Comparison of ENCODE assay signal across 20 mouse cellular contexts in the genomic region with DNA sequence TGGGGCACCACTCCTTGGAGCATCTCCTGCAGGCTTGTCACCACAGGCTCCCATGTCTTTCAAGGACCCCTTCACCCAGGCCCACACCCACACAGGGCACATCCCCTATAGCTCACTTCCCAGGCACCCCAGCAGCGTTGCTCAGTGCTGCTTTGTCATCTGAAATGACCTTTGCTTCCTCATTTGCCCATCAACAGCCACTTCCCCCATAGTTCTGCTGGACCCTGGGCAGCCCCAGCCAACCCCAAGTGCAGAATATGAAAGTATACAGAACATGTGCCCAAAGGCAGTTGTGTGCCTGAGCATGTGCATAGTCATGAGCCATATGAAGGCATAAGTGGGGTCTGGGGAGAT.
"Had no signal": no experiment of that assay in that cellular context is flagged by ENCODE, and none has a peak within 500 bp of the region (broad histone marks: within the 10 kb centered on the region; RNA-seq: fewer than 3 reads in every experiment).

No protein-coding gene starts in this region.

- H3K9me3 ChIP-seq: liver, embryonic 12.5 days; midbrain, embryonic 10.5 days; midbrain, embryonic 12.5 days; neural tube, embryonic 13.5 days; neural tube, embryonic 15.5 days; stomach, embryonic 15.5 days had no signal

- H3K27ac ChIP-seq: liver, embryonic 12.5 days; liver, embryonic 14.5 days; midbrain, embryonic 10.5 days; midbrain, embryonic 12.5 days; neural tube, embryonic 13.5 days; neural tube, embryonic 15.5 days; stomach, embryonic 15.5 days had no signal

- H3K36me3 ChIP-seq: liver, embryonic 12.5 days; midbrain, embryonic 10.5 days; midbrain, embryonic 12.5 days; neural tube, embryonic 13.5 days; neural tube, embryonic 15.5 days; stomach, embryonic 15.5 days had no signal

- H3K4me1 ChIP-seq: liver, embryonic 12.5 days; midbrain, embryonic 10.5 days; midbrain, embryonic 12.5 days; neural tube, embryonic 13.5 days; neural tube, embryonic 15.5 days; stomach, embryonic 15.5 days had no signal

- H3K4me2 ChIP-seq: liver, embryonic 12.5 days; lung, embryonic 14.5 days; midbrain, embryonic 12.5 days; neural tube, embryonic 13.5 days; neural tube, embryonic 15.5 days; stomach, embryonic 15.5 days had no signal

- H3K4me3 ChIP-seq: liver, embryonic 12.5 days; midbrain, embryonic 10.5 days; midbrain, embryonic 12.5 days; myocyte; neural tube, embryonic 13.5 days; neural tube, embryonic 15.5 days; stomach, embryonic 15.5 days had no signal

- H3K27me3 ChIP-seq: neural tube, embryonic 15.5 days; stomach, embryonic 15.5 days had no signal

- ATAC-seq: liver, embryonic 12.5 days; midbrain, embryonic 16.5 days had no signal

- DNase-seq: lung, adult 18-20 months; lung, postnatal 14 days; retina, postnatal 1 day; right cerebral cortex, adult 18-20 months; right cerebral cortex, postnatal 25 days; right cerebral cortex, postnatal 4 days; spleen, adult 18-20 months; thymus, adult 18-20 months; thymus, postnatal 14 days; thymus, postnatal 36 days had no signal

- H3K9ac ChIP-seq: liver, embryonic 12.5 days; liver, embryonic 14.5 days; lung, embryonic 14.5 days; midbrain, embryonic 12.5 days; neural tube, embryonic 13.5 days; neural tube, embryonic 15.5 days; stomach, embryonic 15.5 days had no signal
